Mouse (Mus musculus) C2C12 (cell line): ENCODE measurements at regions not wholly inside any gene's neighbourhood (a gene's known extent, or its start where the extent isn't known, plus 50 kb on each side); places are given as distances from the start of the nearest gene placed in this dataset.

ENCODE experiments used
- CTCF ChIP-seq: IDR thresholded peaks from one replicate; pipeline ENCODE4 v1.5.1; 2011; ENCODE audit not compliant: control insufficient read depth, insufficient read depth, insufficient read length
- MAX ChIP-seq: IDR thresholded peaks from one replicate; pipeline ENCODE4 v1.6.1; 2011; ENCODE audit warnings: mild to moderate bottlenecking, control low read depth
- MYOG ChIP-seq: IDR thresholded peaks from one replicate; pipeline ENCODE4 v1.6.1; 2011; ENCODE audit not compliant: control insufficient read depth, insufficient read length; ENCODE audit errors: extremely low read depth
- USF1 ChIP-seq: IDR thresholded peaks from one replicate; pipeline ENCODE4 v1.6.1; 2011; ENCODE audit warnings: low read depth, mild to moderate bottlenecking, control low read depth, moderate library complexity

DNA sequence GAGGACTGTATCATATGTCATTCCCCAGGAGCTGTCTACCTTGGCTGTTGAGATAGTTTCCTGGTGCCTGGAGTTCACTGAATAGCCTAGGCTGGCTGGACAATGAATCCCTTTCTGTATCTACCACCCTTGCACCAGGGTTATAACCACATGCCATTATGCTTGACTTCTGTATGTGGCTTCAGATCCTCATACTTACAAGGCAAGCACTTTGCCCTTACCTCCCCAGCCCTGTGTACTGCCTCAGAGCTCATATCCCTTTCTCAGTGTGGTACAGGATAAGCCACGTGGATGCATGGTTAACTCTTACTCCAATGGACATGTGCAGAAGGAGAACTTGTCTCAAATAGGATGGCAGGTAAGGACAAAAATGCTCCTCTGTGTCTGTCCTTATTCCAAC, 291.3 kb upstream of the Klf4 start:
- TF ChIP-seq MYOG, result no peak
- TF ChIP-seq USF1, result no peak
- no peak for TF ChIP-seq MAX
- TF ChIP-seq CTCF, result no peak
